Mouse (Mus musculus) heart, adult 2 months (tissue): Measurements from ENCODE around the gene A930002H24Rik. TPM values are rescaled to one million over a fixed set of nuclear protein-coding genes. Genes with fewer than 3 reads are reported as not detected.

Source experiments
- DNase-seq, 2 experiments: peaks; one replicate each; pipeline ENCODE4 v3.0.0; 2021
- H3K27ac ChIP-seq: fragments of 200-600 bp; 2 replicates; pipeline ENCODE4 v1.8.1; 2022
- H3K27me3 ChIP-seq: fragments of 200-500 bp; 2 replicates; pipeline ENCODE4 v1.6.1; 2012; ENCODE audit warnings: mild to moderate bottlenecking, low read length, inconsistent platforms, mixed read lengths; ENCODE audit not compliant: control insufficient read depth, insufficient read depth
- H3K36me3 ChIP-seq: fragments of 200-500 bp; 2 replicates; pipeline ENCODE4 v1.6.1; 2012; ENCODE audit warnings: low read length, inconsistent platforms; ENCODE audit not compliant: control insufficient read depth, insufficient read depth
- H3K4me1 ChIP-seq: fragments of 200-500 bp; 2 replicates; pipeline ENCODE4 v1.6.1; 2011; ENCODE audit warnings: low read length; ENCODE audit not compliant: control insufficient read depth, insufficient read depth
- H3K4me3 ChIP-seq: fragments of 200-600 bp; 2 replicates; pipeline ENCODE4 v1.8.1; 2022
- H3K79me2 ChIP-seq: fragments of 200-500 bp; replicated peaks from 2 replicates; pipeline ENCODE4 v1.6.1; 2012; ENCODE audit warnings: mild to moderate bottlenecking, inconsistent platforms, low read length, moderate library complexity, mixed read lengths; ENCODE audit not compliant: control insufficient read depth, insufficient read depth
- H3K9ac ChIP-seq: fragments of 200-500 bp; 2 replicates; pipeline ENCODE4 v1.6.1; 2012; ENCODE audit warnings: low read depth, mild to moderate bottlenecking, control low read depth, inconsistent platforms, low read length, mixed read lengths
- CTCF ChIP-seq: fragments of 200-600 bp; IDR thresholded peaks from 2 replicates; pipeline ENCODE4 v1.8.1; 2022; ENCODE audit warnings: antibody characterized with exemption, mild to moderate bottlenecking, moderate library complexity
- EP300 ChIP-seq: fragments of 200-500 bp; IDR thresholded peaks from 2 replicates; pipeline ENCODE4 v1.6.1; 2011; ENCODE audit warnings: low read depth, low read length, control low read depth; ENCODE audit not compliant: insufficient read depth
- POLR2A ChIP-seq: fragments of 200-500 bp; IDR thresholded peaks from 2 replicates; pipeline ENCODE4 v1.6.1; 2011; ENCODE audit warnings: mild to moderate bottlenecking, low read depth, low read length, control low read depth; ENCODE audit not compliant: insufficient read depth
- WGBS: fragments of 180-500 bp; shearing (Covaris S2); methylation state at CpG from one replicate; pipeline ENCODE4 v1.1.7; 2018; 5-methylcytosine and 5-hydroxymethylcytosine counted together
- intact Hi-C: fragments of 180-260 bp; cut with DNase I; formaldehyde crosslinking; loops from one replicate; pipeline ENCODE4 v1.15.1; 2025
- long read RNA-seq: library from polyadenylated mRNA; stranded (forward); transcript quantifications from one replicate; pipeline ENCODE4 v2.0.0, GENCODE M21; 2021
- polyA plus RNA-seq: library from polyadenylated mRNA; depleted of rRNA; stranded (reverse); fragments of >200 nt; gene quantifications from 2 replicates; pipeline ENCODE4 v1.2.3, GENCODE M21; 2012; rRNA removed
- total RNA-seq, 2 experiments: library from RNA; stranded (reverse); gene quantifications; 2 replicates each; pipeline ENCODE4 v1.2.3; 2021

The A930002H24Rik gene
- not detected for total RNA-seq
- 0.98 TPM in 1 of 2 replicates, not detected in the other for polyA plus RNA-seq
- long read RNA-seq, partial matches to known transcripts = 0 of 2 reads
- long read RNA-seq, other reads (novel, unspliced or antisense) = 0 of 2 reads

DNA sequence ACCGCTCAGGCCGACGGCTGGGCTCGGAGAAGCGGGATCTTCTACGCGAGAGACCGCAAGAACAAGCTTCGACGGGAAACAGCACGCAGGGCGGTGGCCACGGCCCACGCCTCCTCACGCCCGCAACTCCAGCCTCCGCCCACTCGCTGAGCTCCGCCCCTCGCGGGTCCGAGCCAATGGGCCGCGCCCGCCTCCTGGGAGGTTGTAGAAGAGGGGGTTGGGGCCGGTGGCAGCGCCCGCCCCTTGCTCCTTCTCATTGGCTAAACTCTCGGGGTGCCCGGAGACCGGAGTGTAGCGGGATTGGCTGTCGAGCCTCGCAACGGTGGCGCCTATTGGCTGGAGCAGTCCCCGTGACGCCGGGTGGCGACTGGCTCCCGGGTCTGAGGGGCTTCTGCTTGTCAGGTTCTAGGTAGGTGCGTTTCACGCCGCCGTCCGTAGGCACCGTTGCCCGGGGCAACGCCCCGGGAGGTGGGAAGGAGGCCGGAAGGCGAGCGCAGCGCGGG, at the start of gene A930002H24Rik:
A930002H24Rik (minus strand) TSS at position 145 of the 503 bp plus-strand sequence.
- no peaks in the 10 kb centered on the region for H3K79me2 ChIP-seq
- no peaks in the 10 kb centered on the region; the same call in none of the 2 replicates for H3K36me3 ChIP-seq
- peak within 1 kb of the TSS; percentile 96 for H3K4me3 ChIP-seq
- H3K27me3 ChIP-seq = no peaks in the 10 kb centered on the region
- DNase-seq = peak; percentile 99
- peak within 1 kb of the TSS; percentile 92 for H3K27ac ChIP-seq
- intact Hi-C loops = loop anchor here (2.0 to 10.0 kb wide), 4 partner anchors 59 to 741 kb away; partner anchors contain the start of genes Man2a1 and Pja2
- H3K4me1 ChIP-seq = peaks cover 2% of the 10 kb centered on the region; the same call in 1 of the 2 replicates
- H3K9ac ChIP-seq = peak within 1 kb of the TSS; percentile 85
- no peak; the same call in 1 of the 2 replicates for TF ChIP-seq CTCF
- peak; percentile 86 for TF ChIP-seq POLR2A
- under 1% methylated on average over 54 of the region's 55 CpGs for WGBS

DNA sequence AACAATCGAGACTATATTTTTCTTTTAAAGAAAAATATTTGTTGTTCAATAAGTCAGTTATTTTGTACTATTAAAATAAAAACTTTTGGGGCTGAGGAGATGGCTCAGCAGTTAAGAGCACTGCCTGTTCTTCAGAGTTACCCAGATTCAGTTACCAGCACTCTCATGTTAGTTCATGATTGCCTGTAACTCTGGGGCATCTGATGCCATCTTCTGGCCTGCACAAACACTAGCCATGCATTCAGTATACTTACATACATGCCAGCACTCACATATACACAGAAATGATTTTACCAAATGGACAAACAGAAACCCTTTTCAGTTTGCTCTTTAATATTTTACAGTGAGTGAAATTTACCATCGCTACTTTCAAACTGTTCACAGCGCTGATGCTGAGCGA, 45.7 kb upstream of the A930002H24Rik start:
- intact Hi-C loops = no loop called here
- WGBS = 93% methylated on average over 4 of the region's 4 CpGs
- Histone ChIP-seq H3K27ac (no peak overlapping the region), H3K36me3 (no peaks in the 10 kb centered on the region), H3K27me3 (no peaks in the 10 kb centered on the region), H3K4me1 (no peaks in the 10 kb centered on the region), H3K9ac (no peak overlapping the region), H3K79me2 (no peaks in the 10 kb centered on the region), H3K4me3 (no peak overlapping the region)
- TF ChIP-seq CTCF = peak; percentile 34
- no peak for TF ChIP-seq POLR2A
- TF ChIP-seq EP300 = no peak
- no peak for DNase-seq

DNA sequence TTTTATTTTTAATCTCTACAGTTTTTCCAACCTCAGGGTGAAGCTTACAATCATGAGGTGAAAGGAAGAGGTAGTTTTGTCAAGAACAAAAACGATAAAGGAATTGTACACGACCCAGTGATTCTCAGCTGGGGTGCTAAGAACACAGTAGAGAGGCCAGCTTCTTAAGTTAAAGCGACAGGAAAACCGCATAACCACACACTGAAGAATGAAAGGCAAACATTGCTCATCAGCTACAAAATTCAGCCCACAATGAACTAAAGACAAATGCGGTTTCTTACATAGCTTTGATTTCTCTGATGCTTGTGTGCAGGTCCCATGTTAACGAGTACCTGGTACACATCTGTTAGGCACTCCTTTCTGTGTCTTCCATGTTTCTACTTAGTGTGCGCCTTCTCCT, 33.5 kb upstream of the A930002H24Rik start:
- TF ChIP-seq POLR2A = no peak
- no peak for TF ChIP-seq EP300
- no peak for TF ChIP-seq CTCF
- WGBS = 86% methylated on average over 7 of the region's 7 CpGs
- no peak overlapping the region for H3K9ac ChIP-seq
- H3K4me3 ChIP-seq = no peak overlapping the region
- no peak overlapping the region for H3K27ac ChIP-seq
- DNase-seq = no peak
- H3K36me3 ChIP-seq = no peaks in the 10 kb centered on the region; the same call in 1 of the 2 replicates
- H3K79me2 ChIP-seq = no peaks in the 10 kb centered on the region; the same call in 1 of the 2 replicates
- intact Hi-C loops = no loop called here
- H3K4me1 ChIP-seq = no peaks in the 10 kb centered on the region; the same call in 1 of the 2 replicates
- no peaks in the 10 kb centered on the region for H3K27me3 ChIP-seq

DNA sequence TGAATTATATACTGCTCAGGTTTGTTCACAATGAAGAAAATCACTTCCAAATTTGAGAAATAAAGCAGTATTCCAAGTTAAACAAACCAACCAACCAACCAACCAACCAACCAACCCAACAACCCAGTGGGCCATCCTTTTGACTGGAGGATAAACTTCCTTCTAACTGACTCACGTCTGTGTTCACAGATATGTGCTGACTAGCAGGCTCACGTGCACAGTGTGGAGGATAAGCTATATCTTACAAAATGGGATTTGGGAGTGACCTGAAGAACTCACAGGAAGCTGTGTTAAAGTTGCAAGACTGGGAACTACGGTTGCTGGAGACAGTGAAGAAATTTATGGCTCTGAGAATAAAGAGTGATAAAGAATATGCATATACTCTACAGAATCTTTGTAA, 32.2 kb upstream of the A930002H24Rik start:
- TF ChIP-seq CTCF (no peak), EP300 (no peak)
- H3K4me1 ChIP-seq = no peaks in the 10 kb centered on the region; the same call in 1 of the 2 replicates
- DNase-seq = no peak
- H3K27ac ChIP-seq = no peak overlapping the region
- H3K9ac ChIP-seq = no peak overlapping the region
- no peak overlapping the region for H3K4me3 ChIP-seq
- H3K36me3 ChIP-seq = no peaks in the 10 kb centered on the region; the same call in 1 of the 2 replicates
- intact Hi-C loops = no loop called here
- WGBS = 46% methylated on average over 3 of the region's 3 CpGs
- H3K27me3 ChIP-seq = no peaks in the 10 kb centered on the region
- H3K79me2 ChIP-seq = no peaks in the 10 kb centered on the region; the same call in 1 of the 2 replicates

DNA sequence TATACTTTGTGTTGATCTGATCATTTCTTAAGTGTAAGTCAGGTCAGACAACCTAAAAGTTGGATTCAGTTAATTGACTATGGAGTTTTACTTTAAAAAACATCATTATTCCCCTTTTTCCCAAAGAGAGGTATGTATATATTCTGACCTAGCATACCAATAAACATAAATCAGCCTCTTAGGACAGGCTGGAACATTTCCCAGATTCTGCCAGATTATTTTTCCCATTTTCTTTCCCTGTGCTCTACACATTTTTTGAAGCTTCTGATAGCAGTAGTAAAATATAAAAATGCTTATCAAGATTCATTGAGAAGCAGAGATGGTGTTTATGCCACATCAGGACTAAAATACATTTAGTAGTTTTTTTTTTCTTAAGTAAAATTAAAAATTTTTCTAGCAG, 27.0 kb upstream of the A930002H24Rik start:
- TF ChIP-seq CTCF (no peak), POLR2A (no peak), EP300 (no peak)
- intact Hi-C loops = no loop called here
- H3K36me3 ChIP-seq = no peaks in the 10 kb centered on the region; the same call in 1 of the 2 replicates
- no peak overlapping the region for H3K4me3 ChIP-seq
- H3K4me1 ChIP-seq = no peaks in the 10 kb centered on the region
- peaks cover 2% of the 10 kb centered on the region; the same call in 1 of the 2 replicates for H3K79me2 ChIP-seq
- H3K27me3 ChIP-seq = no peaks in the 10 kb centered on the region
- H3K9ac ChIP-seq = no peak overlapping the region
- DNase-seq = no peak
- H3K27ac ChIP-seq = no peak overlapping the region

DNA sequence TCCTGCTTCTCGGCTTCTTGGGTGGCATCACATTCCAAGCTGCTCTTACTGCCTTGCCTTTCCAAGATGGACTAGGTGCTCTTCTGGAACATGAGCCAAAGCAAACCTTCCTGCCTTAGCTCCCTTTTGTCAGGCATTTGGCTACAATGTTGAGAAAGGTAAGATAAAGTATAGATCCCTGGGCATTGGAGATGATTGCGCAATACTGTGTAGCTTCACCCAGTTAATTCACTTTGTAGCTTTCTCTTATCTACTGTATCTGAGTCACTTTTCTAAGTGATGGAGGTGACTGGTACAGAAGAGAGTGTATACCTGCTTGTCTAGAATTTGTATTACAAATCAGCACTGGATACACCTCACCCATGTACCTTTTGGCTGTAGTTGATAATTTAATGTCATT, 23.4 kb upstream of the A930002H24Rik start:
- H3K9ac ChIP-seq = no peak overlapping the region
- intact Hi-C loops = no loop called here
- no peak for TF ChIP-seq CTCF
- TF ChIP-seq EP300 = no peak
- no peak for TF ChIP-seq POLR2A
- H3K4me3 ChIP-seq = no peak overlapping the region
- 94% methylated on average over 2 of the region's 2 CpGs for WGBS
- H3K36me3 ChIP-seq = no peaks in the 10 kb centered on the region
- no peaks in the 10 kb centered on the region for H3K4me1 ChIP-seq
- H3K27me3 ChIP-seq = no peaks in the 10 kb centered on the region
- no peak for DNase-seq
- peaks cover 2% of the 10 kb centered on the region; the same call in 1 of the 2 replicates for H3K79me2 ChIP-seq
- no peak overlapping the region for H3K27ac ChIP-seq
